In the genomic region with DNA sequence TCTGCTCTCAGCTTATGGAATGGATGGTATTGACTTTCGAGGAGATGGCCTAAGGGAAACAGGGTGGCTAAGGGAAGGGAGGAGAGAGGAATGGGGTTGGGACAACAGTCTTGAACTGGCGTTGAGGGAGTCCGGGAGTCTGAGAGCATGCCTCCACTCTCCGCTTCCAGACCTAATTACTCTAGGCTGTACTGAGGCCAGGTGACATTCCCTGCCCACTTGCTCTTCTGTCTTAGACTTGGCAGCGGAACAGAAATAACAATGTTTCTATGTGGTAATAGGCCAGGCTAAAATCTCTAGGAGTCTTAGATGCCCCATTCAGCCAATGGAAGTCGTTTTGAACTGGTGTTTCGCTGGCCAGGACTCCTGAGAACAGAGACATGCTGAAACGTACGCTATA, we compare ENCODE assay signal across 8 mouse cellular contexts. TPM values are rescaled to one million over a fixed set of nuclear protein-coding genes. Genes with fewer than 3 reads are reported as not detected.
DNase-seq lines count a peak whose midpoint lies in the region; ATAC-seq lines count a peak whose summit lies in the region.
"Had no signal": no experiment of that assay in that cellular context is flagged by ENCODE, and none has a peak within 500 bp of the region (broad histone marks: within the 10 kb centered on the region; RNA-seq: fewer than 3 reads in every experiment).

No protein-coding gene starts in this region.

- H3K27me3 ChIP-seq in megakaryocyte, embryonic 14.5 days (replicated peaks) = no peaks in the 10 kb centered on the region
- 0 out of 2 replicates have a peak, but pooled peaks cover 4% of the 10 kb centered on the region for H3K27me3 ChIP-seq in forebrain, embryonic 10.5 days (ENCODE audit: poor library complexity, severe bottlenecking)
- no peaks in the 10 kb centered on the region for H3K27me3 ChIP-seq in limb, embryonic 13.5 days
- no peaks in the 10 kb centered on the region for H3K27me3 ChIP-seq in stomach, embryonic 16.5 days (ENCODE audit: control insufficient read depth, insufficient read depth, low read length)

- H3K4me3 ChIP-seq in megakaryocyte, embryonic 14.5 days (replicated peaks) = peak overlapping the region; percentile 99
- peak overlapping the region; percentile 73 for H3K4me3 ChIP-seq in forebrain, embryonic 10.5 days
- H3K4me3 ChIP-seq in limb, embryonic 13.5 days = peak overlapping the region; percentile 78
- peak overlapping the region; percentile 67 for H3K4me3 ChIP-seq in stomach, embryonic 16.5 days (replicated peaks; ENCODE audit: low read length)

- H3K36me3 ChIP-seq in megakaryocyte, embryonic 14.5 days (replicated peaks; ENCODE audit: low read length) = peaks cover 27% of the 10 kb centered on the region
- peaks cover 17% of the 10 kb centered on the region for H3K36me3 ChIP-seq in forebrain, embryonic 10.5 days (replicated peaks)
- peaks cover 21% of the 10 kb centered on the region for H3K36me3 ChIP-seq in limb, embryonic 13.5 days
- H3K36me3 ChIP-seq in stomach, embryonic 16.5 days (ENCODE audit: control insufficient read depth, insufficient read depth, low read length) = no peaks in the 10 kb centered on the region; the same call in 1 of the 2 replicates

- WGBS in forebrain, embryonic 10.5 days = 86% methylated on average over 9 of the region's 9 CpGs
- WGBS in limb, embryonic 13.5 days = 77% methylated on average over 9 of the region's 9 CpGs
- 68% methylated on average over 9 of the region's 9 CpGs for WGBS in stomach, embryonic 16.5 days

- H3K4me1 ChIP-seq in megakaryocyte, embryonic 14.5 days = peaks cover 75% of the 10 kb centered on the region
- H3K4me1 ChIP-seq in forebrain, embryonic 10.5 days = peaks cover 19% of the 10 kb centered on the region
- H3K4me1 ChIP-seq in limb, embryonic 13.5 days = peaks cover 13% of the 10 kb centered on the region
- peaks cover 8% of the 10 kb centered on the region for H3K4me1 ChIP-seq in stomach, embryonic 16.5 days (ENCODE audit: control insufficient read depth, insufficient read depth, low read length)

- peak overlapping the region; percentile 79 for H3K9ac ChIP-seq in limb, embryonic 13.5 days
- peak overlapping the region; percentile 76 for H3K9ac ChIP-seq in stomach, embryonic 16.5 days (ENCODE audit: low read length)

- no peak for DNase-seq in forebrain, embryonic 10.5 days (ENCODE audit: extremely low spot score, low spot score)
- DNase-seq in layer of hippocampus, adult 18-20 months (ENCODE audit: low spot score in 2 of 2) = no peak
- no peak for DNase-seq in urinary bladder, postnatal 10 days (ENCODE audit: low spot score)
- DNase-seq: cerebellum, adult 8-10 months had no signal

- no peak for ATAC-seq in megakaryocyte, adult 5-6 weeks (ENCODE audit: poor library complexity, severe bottlenecking)
- no peak for ATAC-seq in limb, embryonic 13.5 days (ENCODE audit: low FRiP score, low read depth)
- ATAC-seq in stomach, embryonic 16.5 days (ENCODE audit: insufficient read depth, low FRiP score) = no peak

- H3K9me3 ChIP-seq in megakaryocyte, embryonic 14.5 days = no peaks in the 10 kb centered on the region
- no peaks in the 10 kb centered on the region for H3K9me3 ChIP-seq in forebrain, embryonic 10.5 days
- H3K9me3 ChIP-seq in limb, embryonic 13.5 days = no peaks in the 10 kb centered on the region
- H3K9me3 ChIP-seq in stomach, embryonic 16.5 days (replicated peaks; ENCODE audit: control insufficient read depth, low read length) = no peaks in the 10 kb centered on the region

- H3K27ac ChIP-seq in forebrain, embryonic 10.5 days = peak overlapping the region; percentile 86; the same call in 1 of the 2 replicates
- no peak overlapping the region for H3K27ac ChIP-seq in limb, embryonic 13.5 days
- no peak overlapping the region for H3K27ac ChIP-seq in stomach, embryonic 16.5 days (ENCODE audit: low read length)

- peak overlapping the region; percentile 75 for H3K4me2 ChIP-seq in limb, embryonic 13.5 days (replicated peaks)
- H3K4me2 ChIP-seq in stomach, embryonic 16.5 days (ENCODE audit: low read depth, low read length) = peak overlapping the region; percentile 69

RNA-seq across cellular contexts. Expression of a gene that starts 0.8 kb away (rescaled TPM):
- polyA plus RNA-seq in megakaryocyte, embryonic 14.5 days (2012; ENCODE audit: insufficient read depth, low replicate concordance) = 16.9 and 32.0 TPM in 2 replicates
- 13.8 and 15.8 TPM in 2 replicates for total RNA-seq in megakaryocyte, adult 5-6 weeks (2015)
- 12.9 and 15.8 TPM in 2 replicates for total RNA-seq in megakaryocyte, adult 5-6 weeks (2017)
- polyA plus RNA-seq in forebrain, embryonic 10.5 days (2016; fragmentation: Nextera tagmentation; extraction: Ambion mirVana) = 12.6 and 14.0 TPM in 2 replicates
- polyA plus RNA-seq in limb, embryonic 13.5 days (2015; fragmentation: Nextera tagmentation; extraction: Ambion mirVana) = 19.6 and 20.5 TPM in 2 replicates
- 13.7 and 14.9 TPM in 2 replicates for polyA plus RNA-seq in stomach, embryonic 16.5 days (2015; fragmentation: Nextera tagmentation; extraction: Ambion mirVana)
- 10 to 100 TPM; 22.8 to 25.6 TPM for total RNA-seq in layer of hippocampus, adult 18-20 months (2021)

RNA-seq across cellular contexts. Expression of a gene that starts 14.3 kb away (rescaled TPM):
- polyA plus RNA-seq in megakaryocyte, embryonic 14.5 days (2012; ENCODE audit: insufficient read depth, low replicate concordance) = 1.6 and 7.5 TPM in 2 replicates
- total RNA-seq in megakaryocyte, adult 5-6 weeks (2015) = not detected in 2 replicates
- total RNA-seq in megakaryocyte, adult 5-6 weeks (2017) = not detected in 2 replicates
- 2.0 and 2.6 TPM in 2 replicates for polyA plus RNA-seq in forebrain, embryonic 10.5 days (2016; fragmentation: Nextera tagmentation; extraction: Ambion mirVana)
- polyA plus RNA-seq in limb, embryonic 13.5 days (2015; fragmentation: Nextera tagmentation; extraction: Ambion mirVana) = 11.5 and 13.8 TPM in 2 replicates
- polyA plus RNA-seq in stomach, embryonic 16.5 days (2015; fragmentation: Nextera tagmentation; extraction: Ambion mirVana) = 62.6 and 82.5 TPM in 2 replicates
- under 1 TPM in 1 of 2 experiments, not detected in 1; 0.12 TPM for total RNA-seq in layer of hippocampus, adult 18-20 months (2021)

RNA-seq across cellular contexts. Expression of a gene that starts 17.6 kb away (rescaled TPM):
- 3.1 and 3.6 TPM in 2 replicates for polyA plus RNA-seq in megakaryocyte, embryonic 14.5 days (2012; ENCODE audit: insufficient read depth, low replicate concordance)
- total RNA-seq in megakaryocyte, adult 5-6 weeks (2015) = 9.7 and 10.3 TPM in 2 replicates
- 7.6 and 9.4 TPM in 2 replicates for total RNA-seq in megakaryocyte, adult 5-6 weeks (2017)
- 86.5 and 87.9 TPM in 2 replicates for polyA plus RNA-seq in forebrain, embryonic 10.5 days (2016; fragmentation: Nextera tagmentation; extraction: Ambion mirVana)
- 59.0 and 68.9 TPM in 2 replicates for polyA plus RNA-seq in limb, embryonic 13.5 days (2015; fragmentation: Nextera tagmentation; extraction: Ambion mirVana)
- 28.7 and 33.2 TPM in 2 replicates for polyA plus RNA-seq in stomach, embryonic 16.5 days (2015; fragmentation: Nextera tagmentation; extraction: Ambion mirVana)
- total RNA-seq in layer of hippocampus, adult 18-20 months (2021) = 10 to 100 TPM; 18.6 to 20.8 TPM

RNA-seq across cellular contexts. Expression of a gene that starts 59.7 kb away (rescaled TPM):
- polyA plus RNA-seq in megakaryocyte, embryonic 14.5 days (2012; ENCODE audit: insufficient read depth, low replicate concordance) = 11.7 and 21.5 TPM in 2 replicates
- total RNA-seq in megakaryocyte, adult 5-6 weeks (2015) = 34.1 and 36.0 TPM in 2 replicates
- total RNA-seq in megakaryocyte, adult 5-6 weeks (2017) = 24.8 and 34.4 TPM in 2 replicates
- polyA plus RNA-seq in forebrain, embryonic 10.5 days (2016; fragmentation: Nextera tagmentation; extraction: Ambion mirVana) = 36.5 and 37.2 TPM in 2 replicates
- polyA plus RNA-seq in limb, embryonic 13.5 days (2015; fragmentation: Nextera tagmentation; extraction: Ambion mirVana) = 41.8 and 44.7 TPM in 2 replicates
- 25.5 and 26.3 TPM in 2 replicates for polyA plus RNA-seq in stomach, embryonic 16.5 days (2015; fragmentation: Nextera tagmentation; extraction: Ambion mirVana)
- total RNA-seq in layer of hippocampus, adult 18-20 months (2021) = 10 to 100 TPM; 24.5 to 26.5 TPM

RNA-seq across cellular contexts. Expression of a gene that starts 59.7 kb away (rescaled TPM):
- polyA plus RNA-seq in megakaryocyte, embryonic 14.5 days (2012; ENCODE audit: insufficient read depth, low replicate concordance) = 2.9 and 9.4 TPM in 2 replicates
- 2.7 and 3.7 TPM in 2 replicates for total RNA-seq in megakaryocyte, adult 5-6 weeks (2015)
- 10.3 and 11.6 TPM in 2 replicates for total RNA-seq in megakaryocyte, adult 5-6 weeks (2017)
- 88.6 and 89.1 TPM in 2 replicates for polyA plus RNA-seq in forebrain, embryonic 10.5 days (2016; fragmentation: Nextera tagmentation; extraction: Ambion mirVana)
- 46.2 and 51.8 TPM in 2 replicates for polyA plus RNA-seq in limb, embryonic 13.5 days (2015; fragmentation: Nextera tagmentation; extraction: Ambion mirVana)
- polyA plus RNA-seq in stomach, embryonic 16.5 days (2015; fragmentation: Nextera tagmentation; extraction: Ambion mirVana) = 43.8 and 44.7 TPM in 2 replicates
- total RNA-seq in layer of hippocampus, adult 18-20 months (2021) = 10 to 100 TPM; 31.2 to 37.2 TPM
